8 mouse cellular contexts compared by ENCODE assay signal in the genomic region with DNA sequence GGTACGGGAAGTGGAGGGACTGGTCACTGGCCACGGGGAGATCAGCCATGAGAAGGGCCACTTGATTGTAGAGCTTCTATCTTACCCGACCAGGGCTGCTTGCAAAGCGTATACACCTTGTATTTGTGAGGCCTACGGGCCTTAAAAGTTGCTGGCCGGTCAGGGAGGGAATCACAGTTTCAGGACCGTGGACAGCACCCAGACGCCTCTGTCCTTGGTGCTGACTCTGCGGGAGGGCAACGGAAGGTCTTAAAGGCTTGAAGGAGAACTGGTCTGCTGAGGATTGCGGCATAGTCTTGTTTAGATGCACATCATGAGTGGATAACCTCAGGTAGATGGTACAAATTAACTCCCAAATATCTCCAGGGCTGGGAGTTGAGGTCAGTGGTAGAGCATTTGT. TPM values are rescaled to one million over a fixed set of nuclear protein-coding genes. Genes with fewer than 3 reads are reported as not detected.
DNase-seq lines count a peak whose midpoint lies in the region; ATAC-seq and TF ChIP-seq lines count a peak whose summit lies in the region.

No protein-coding gene starts in this region.

- DNase-seq in heart, postnatal 10 days, result peak; percentile 77 to 90
- DNase-seq in B cell, adult 2 months, result peak; percentile 84 to 85
- peak; percentile 53 to 61 for DNase-seq in adrenal gland, postnatal 4 days (ENCODE audit: low spot score in 2 of 2)
- DNase-seq in induced T-regulatory cell, adult 2 months (ENCODE audit: low read depth), result peak; percentile 83
- DNase-seq in yolk sac, embryonic 10.5 days (ENCODE audit: low spot score), result peak; percentile 66
- no peak for DNase-seq in layer of hippocampus, adult 9-10 months (ENCODE audit: low spot score)

- H3K27me3 ChIP-seq in heart, embryonic 11.5 days (ENCODE audit: control insufficient read depth, insufficient read depth, low read length), result peaks cover 28% of the 10 kb centered on the region
- no peaks in the 10 kb centered on the region for H3K27me3 ChIP-seq in myocyte (ENCODE audit: control insufficient read depth, insufficient read depth, insufficient read length)

- no peak overlapping the region for H3ac ChIP-seq in myocyte (ENCODE audit: control insufficient read depth, insufficient read length)

- H3K9ac ChIP-seq in heart, embryonic 11.5 days (ENCODE audit: low read depth, low read length), result no peak overlapping the region

- H3K4me3 ChIP-seq in heart, embryonic 11.5 days (ENCODE audit: low read depth, low read length), result no peak overlapping the region
- no peak overlapping the region for H3K4me3 ChIP-seq in myocyte

- H3K4me2 ChIP-seq in heart, embryonic 11.5 days, result no peak overlapping the region
- no peak overlapping the region for H3K4me2 ChIP-seq in myocyte (ENCODE audit: low read depth)

- intact Hi-C loops in heart, postnatal 10 days (cut with DNase I), result no loop called here

- no peak overlapping the region for H3K27ac ChIP-seq in heart, embryonic 11.5 days (ENCODE audit: low read depth, low read length)

- no peak for TF ChIP-seq POLR2A in myocyte (IDR thresholded peaks at IDR 0.05; ENCODE audit: insufficient read length, low read depth)

- peaks cover 3% of the 10 kb centered on the region; the same call in 1 of the 2 replicates for H3K4me1 ChIP-seq in heart, embryonic 11.5 days (ENCODE audit: control insufficient read depth, insufficient read depth, low read length)

- 17% methylated on average over 11 of the region's 11 CpGs for WGBS in heart, embryonic 11.5 days (ENCODE audit: insufficient replicate concordance)

- no peaks in the 10 kb centered on the region for H3K36me3 ChIP-seq in heart, embryonic 11.5 days (ENCODE audit: control insufficient read depth, insufficient read depth, low read length)
- H3K36me3 ChIP-seq in myocyte (ENCODE audit: control insufficient read depth, insufficient read depth), result no peaks in the 10 kb centered on the region

- no peaks in the 10 kb centered on the region for H3K79me2 ChIP-seq in myocyte (ENCODE audit: control insufficient read depth, insufficient read depth)

- no peak for ATAC-seq in heart, embryonic 11.5 days (replicated peaks; ENCODE audit: insufficient number of reproducible peaks, low FRiP score, low TSS enrichment)

- no peaks in the 10 kb centered on the region for H3K9me3 ChIP-seq in heart, embryonic 11.5 days (replicated peaks; ENCODE audit: control insufficient read depth, low read length)

TF ChIP-seq in myocyte, 11 proteins besides CTCF, POLR2A, EP300 and RAD21:
- peak; percentile 83 for TF ChIP-seq MAX (IDR thresholded peaks at IDR 0.05; ENCODE audit: low read depth)
- peak; percentile 41 for TF ChIP-seq TCF3 (IDR thresholded peaks at IDR 0.05; ENCODE audit: insufficient read length, low read depth)
- no peak for TF ChIP-seq MYOD1 (IDR thresholded peaks at IDR 0.05; ENCODE audit: control insufficient read depth in 1 of 3, insufficient read length in 2 of 3, low read depth in 2 of 3)
- peak; percentile 100 for TF ChIP-seq REST (IDR thresholded peaks at IDR 0.05; ENCODE audit: insufficient read depth, insufficient read length)
- TF ChIP-seq USF1 (IDR thresholded peaks at IDR 0.05; ENCODE audit: low read depth), result no peak

RNA-seq across cellular contexts. Expression of a gene that starts 5.2 kb away (rescaled TPM):
- 1 to 10 TPM; 8.7 TPM for total RNA-seq in heart, postnatal 10 days (2021)
- 9.0 and 13.1 TPM in 2 replicates for polyA plus RNA-seq in heart, embryonic 11.5 days (2014; fragmentation: Nextera tagmentation; extraction: Ambion mirVana)
- total RNA-seq in adrenal gland, postnatal 4 days (2021), result 10 to 100 TPM; 15.9 to 16.1 TPM
- polyA plus RNA-seq in myocyte (2012; fragmentation: generic; extraction: Trizol), result 8.9 TPM

RNA-seq across cellular contexts. Expression of a gene that starts 13.0 kb away (rescaled TPM):
- total RNA-seq in heart, postnatal 10 days (2021), result 1 to 10 TPM; 3.1 to 4.0 TPM
- polyA plus RNA-seq in heart, embryonic 11.5 days (2014; fragmentation: Nextera tagmentation; extraction: Ambion mirVana), result 15.4 and 22.8 TPM in 2 replicates
- total RNA-seq in adrenal gland, postnatal 4 days (2021), result 10 to 100 TPM in 1 of 2 experiments, 1 to 10 TPM in 1; 7.7 to 10.2 TPM
- polyA plus RNA-seq in myocyte (2012; fragmentation: generic; extraction: Trizol), result 3.2 TPM

RNA-seq across cellular contexts. Expression of a gene that starts 13.5 kb away (rescaled TPM):
- total RNA-seq in heart, postnatal 10 days (2021), result 1 to 10 TPM; 2.2 to 2.4 TPM
- 5.3 and 5.5 TPM in 2 replicates for polyA plus RNA-seq in heart, embryonic 11.5 days (2014; fragmentation: Nextera tagmentation; extraction: Ambion mirVana)
- total RNA-seq in adrenal gland, postnatal 4 days (2021), result 10 to 100 TPM; 39.4 to 41.6 TPM
- 21.5 TPM for polyA plus RNA-seq in myocyte (2012; fragmentation: generic; extraction: Trizol)

RNA-seq across cellular contexts. Expression of a gene that starts 23.0 kb away (rescaled TPM):
- total RNA-seq in heart, postnatal 10 days (2021), result 10 to 100 TPM; 24.3 to 28.6 TPM
- 39.0 and 45.1 TPM in 2 replicates for polyA plus RNA-seq in heart, embryonic 11.5 days (2014; fragmentation: Nextera tagmentation; extraction: Ambion mirVana)
- 100 to 1,000 TPM; 242 to 269 TPM for total RNA-seq in adrenal gland, postnatal 4 days (2021)
- 55.1 TPM for polyA plus RNA-seq in myocyte (2012; fragmentation: generic; extraction: Trizol)

RNA-seq across cellular contexts. Expression of a gene that starts 23.1 kb away (rescaled TPM):
- total RNA-seq in heart, postnatal 10 days (2021), result 1 to 10 TPM in 1 of 2 experiments, under 1 TPM in 1; 0.74 to 1.0 TPM
- 2.3 and 3.3 TPM in 2 replicates for polyA plus RNA-seq in heart, embryonic 11.5 days (2014; fragmentation: Nextera tagmentation; extraction: Ambion mirVana)
- 10 to 100 TPM; 13.3 to 14.2 TPM for total RNA-seq in adrenal gland, postnatal 4 days (2021)
- polyA plus RNA-seq in myocyte (2012; fragmentation: generic; extraction: Trizol), result 2.5 TPM

Comparison
In these comparisons a context has a peak if more than half of its experiments do, and no peak if none do; other contexts are left out.
1. RNA of a gene that starts 13.5 kb away (total RNA-seq): 39.4 to 41.6 TPM in adrenal gland, postnatal 4 days; 2.2 to 2.4 TPM in heart, postnatal 10 days; every median in the first group is over 10 times any median in the second.